Mouse (Mus musculus) G1E (cell line): ENCODE measurements around the gene Mlf2. TPM values are rescaled to one million over a fixed set of nuclear protein-coding genes. Genes with fewer than 3 reads are reported as not detected.

Experiments used
- ATAC-seq: 2 replicates; pipeline ENCODE4 v1.8.0; 2016; ENCODE audit warnings: mild to moderate bottlenecking; ENCODE audit not compliant: insufficient number of reproducible peaks, poor library complexity, low FRiP score, severe bottlenecking; ENCODE audit errors: extremely low read depth
- DNase-seq: peaks from one replicate; pipeline ENCODE4 v3.0.0; 2012; ENCODE audit warnings: low spot score
- H3K27me3 ChIP-seq: 2 replicates; pipeline ENCODE4 v1.6.1; 2012; ENCODE audit warnings: mild to moderate bottlenecking, low read length, inconsistent platforms; ENCODE audit not compliant: insufficient read depth
- H3K36me3 ChIP-seq: replicated peaks from 2 replicates; pipeline ENCODE3; 2012; ENCODE audit warnings: mild to moderate bottlenecking, inconsistent platforms
- H3K4me1 ChIP-seq: 2 replicates; pipeline ENCODE4 v1.6.1; 2012; ENCODE audit warnings: low read depth, low read length, inconsistent platforms, mixed read lengths; ENCODE audit not compliant: insufficient read depth
- H3K4me3 ChIP-seq: 2 replicates; pipeline ENCODE4 v1.5.1; 2012; ENCODE audit warnings: low read depth, mild to moderate bottlenecking, inconsistent platforms, low read length, moderate library complexity, mixed read lengths
- H3K9me3 ChIP-seq: replicated peaks from 2 replicates; pipeline ENCODE4 v1.6.1; 2012; ENCODE audit warnings: inconsistent platforms
- CTCF ChIP-seq: IDR thresholded peaks from 2 replicates; pipeline ENCODE4 v1.5.1; 2012; ENCODE audit warnings: low read depth, low read length, inconsistent platforms, mixed read lengths
- GATA1 ChIP-seq: IDR thresholded peaks from 2 replicates; pipeline ENCODE4 v1.6.1; 2012; ENCODE audit warnings: borderline replicate concordance, low read length, inconsistent platforms, mixed read lengths
- GATA2 ChIP-seq: IDR thresholded peaks from 2 replicates; pipeline ENCODE4 v1.6.1; 2012; ENCODE audit warnings: low read depth, low read length, inconsistent platforms, borderline replicate concordance
- POLR2AphosphoS5 ChIP-seq: IDR thresholded peaks from 2 replicates; pipeline ENCODE4 v1.6.1; 2012; ENCODE audit warnings: low read depth, low read length, inconsistent platforms; ENCODE audit not compliant: insufficient replicate concordance
- TAL1 ChIP-seq: conservative IDR thresholded peaks from 2 replicates; pipeline ENCODE4 v1.6.1; 2012; ENCODE audit warnings: low read depth, low read length, inconsistent platforms, mixed read lengths
- polyA plus RNA-seq: library from polyadenylated mRNA; stranded (reverse); fragments of >175 nt; gene quantifications from 2 replicates; pipeline ENCODE4 v1.2.3, GENCODE M21; 2012
- total RNA-seq, 2 experiments: library from RNA; stranded (forward) in 1 of 2; stranded (reverse) in 1 of 2; fragments of 200-1000 nt in 1 of 2; fragments of >200 nt in 1 of 2; fragmentation: Nextera tagmentation in 1 of 2; gene quantifications; 2 replicates each; pipeline ENCODE4 v1.2.3; 2014 to 2017

Gene Mlf2
- total and polyA plus RNA-seq, 3 experiments, result 86.5 to 269 (median 180) TPM

DNA sequence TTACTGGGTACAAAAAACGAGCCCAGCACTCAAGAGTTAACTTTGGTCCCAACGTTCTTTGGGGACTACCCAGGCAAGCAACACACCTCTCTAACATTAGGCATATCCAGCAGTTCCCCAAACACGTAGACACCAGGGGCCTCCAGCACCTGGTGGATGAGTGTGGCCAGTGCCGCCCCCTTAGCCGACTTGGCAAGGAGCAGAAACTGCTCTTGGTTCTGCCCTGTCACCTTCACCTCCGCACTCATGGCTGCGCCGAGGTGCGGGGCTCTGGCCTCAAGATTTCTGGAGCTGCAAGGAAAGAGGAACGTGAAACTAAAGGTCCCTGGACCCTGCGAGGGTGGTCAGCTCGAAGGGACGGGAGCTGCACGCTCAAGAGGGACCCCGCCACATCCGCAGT, 33.5 kb downstream of the Mlf2 start:
- Histone ChIP-seq H3K27me3 (no peaks in the 10 kb centered on the region), H3K4me1 (peaks cover 54% of the 10 kb centered on the region), H3K9me3 (no peaks in the 10 kb centered on the region; the same call in 1 of the 2 replicates), H3K4me3 (peak overlapping the region; percentile 84), H3K36me3 (peaks cover 63% of the 10 kb centered on the region)
- TF ChIP-seq GATA2 (no peak), POLR2AphosphoS5 (no peak), TAL1 (no peak), GATA1 (no peak), CTCF (no peak)
- no peak for ATAC-seq
- peak; percentile 26 for DNase-seq

DNA sequence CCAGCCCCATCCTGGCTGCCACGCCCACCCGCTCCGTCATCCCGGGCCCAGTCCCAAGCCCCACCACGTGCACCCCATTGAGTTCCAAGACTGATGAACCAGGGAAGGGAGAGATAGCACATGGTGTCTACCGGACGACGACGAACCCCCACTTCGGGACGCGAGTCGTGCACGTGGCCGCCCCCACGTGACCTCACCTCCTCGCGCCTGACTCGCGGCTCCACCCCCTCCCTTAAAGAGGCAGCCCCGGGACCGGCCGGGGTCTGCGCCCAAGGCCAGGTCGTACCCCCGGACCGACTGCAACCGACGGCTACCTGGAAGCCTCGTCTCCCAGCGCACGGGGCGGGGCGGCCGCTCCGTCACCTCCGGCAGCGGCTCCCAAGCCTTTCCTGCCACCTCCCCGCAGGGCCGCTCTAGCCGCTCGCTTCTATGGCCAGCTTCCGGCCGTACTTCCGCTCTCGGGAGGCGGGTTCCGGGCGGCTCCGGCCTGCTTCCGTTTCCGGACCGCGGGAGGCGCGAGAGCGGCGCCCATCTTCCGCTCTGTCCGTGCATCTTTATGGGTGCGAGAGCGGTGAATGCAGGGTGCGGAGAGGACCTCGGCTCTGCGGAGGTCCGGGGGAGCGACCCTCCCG, 34.0 kb downstream of the Mlf2 start, which contains the start of gene Cops7a:
TSS of gene Cops7a (minus strand) at position 451 of the 632 bp plus-strand sequence.
- Histone ChIP-seq H3K4me1 (peaks cover 50% of the 10 kb centered on the region), H3K4me3 (peak within 1 kb of the TSS; percentile 84), H3K36me3 (peaks cover 57% of the 10 kb centered on the region), H3K9me3 (no peaks in the 10 kb centered on the region; the same call in 1 of the 2 replicates), H3K27me3 (no peaks in the 10 kb centered on the region)
- DNase-seq, result peak; percentile 91
- TF ChIP-seq TAL1 (no peak), CTCF (no peak), GATA1 (no peak), GATA2 (no peak), POLR2AphosphoS5 (no peak)
- ATAC-seq, result peak; percentile 82

DNA sequence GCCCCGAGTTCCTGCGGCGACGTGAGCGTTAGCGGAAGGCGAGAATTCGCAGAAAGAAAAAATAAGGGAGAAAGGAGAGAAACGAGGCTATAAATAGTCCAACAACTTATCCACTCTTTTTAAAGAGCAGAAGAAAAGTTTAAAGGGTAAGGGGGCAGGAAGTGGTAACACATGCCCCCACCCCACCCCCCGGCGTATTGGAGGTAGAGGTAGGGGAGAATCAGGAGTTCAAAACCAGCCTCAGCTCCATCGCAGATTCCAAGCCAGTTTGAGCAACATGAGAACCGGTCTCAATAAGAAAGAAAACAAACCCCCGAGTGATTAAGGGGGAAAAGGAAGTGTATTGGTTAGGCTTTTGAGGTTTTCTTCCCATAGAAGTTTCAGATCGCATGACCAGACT, 34.6 kb downstream of the Mlf2 start:
- no peak for TF ChIP-seq TAL1
- no peak for TF ChIP-seq CTCF
- no peak for TF ChIP-seq POLR2AphosphoS5
- TF ChIP-seq GATA2, result no peak
- no peak for TF ChIP-seq GATA1
- H3K4me3 ChIP-seq, result peak overlapping the region; percentile 84
- H3K27me3 ChIP-seq, result no peaks in the 10 kb centered on the region
- DNase-seq (no peak), ATAC-seq (no peak)
- H3K9me3 ChIP-seq, result no peaks in the 10 kb centered on the region; the same call in 1 of the 2 replicates
- H3K36me3 ChIP-seq, result peaks cover 52% of the 10 kb centered on the region
- peaks cover 48% of the 10 kb centered on the region for H3K4me1 ChIP-seq

DNA sequence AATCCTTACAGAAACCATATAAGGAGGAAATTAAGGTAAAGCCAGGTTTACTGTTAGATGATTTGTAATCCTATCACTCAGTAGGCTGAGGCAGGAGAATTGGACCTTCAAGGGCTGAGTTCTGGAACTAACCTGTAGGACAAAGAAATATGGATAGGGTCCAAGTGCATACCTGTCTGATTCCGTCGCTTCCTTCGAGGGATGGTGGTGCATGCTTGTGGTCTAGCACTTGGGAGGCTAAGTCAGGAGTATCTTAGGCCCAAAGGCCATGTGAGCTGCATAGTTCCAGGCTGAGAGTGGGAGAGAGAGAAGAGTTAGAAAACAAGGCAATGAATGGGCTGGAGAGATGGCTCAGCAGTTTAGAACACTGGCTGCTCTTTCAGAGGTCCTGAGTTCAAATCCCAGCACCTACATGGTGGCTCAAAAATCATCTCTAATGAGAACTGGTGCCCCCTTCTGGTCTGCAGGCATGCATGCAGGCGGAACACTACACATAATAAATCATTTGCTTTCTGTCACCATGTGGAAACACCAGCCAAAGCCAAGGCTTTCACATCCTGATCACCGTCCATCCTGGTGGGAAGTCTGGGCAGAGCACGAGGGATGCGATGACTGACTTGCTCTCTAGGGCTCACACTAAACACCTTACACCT, 35.4 kb downstream of the Mlf2 start:
- ATAC-seq (no peak), DNase-seq (no peak)
- no peaks in the 10 kb centered on the region; the same call in 1 of the 2 replicates for H3K27me3 ChIP-seq
- H3K9me3 ChIP-seq, result no peaks in the 10 kb centered on the region; the same call in 1 of the 2 replicates
- peaks cover 41% of the 10 kb centered on the region for H3K4me1 ChIP-seq
- peaks cover 43% of the 10 kb centered on the region for H3K36me3 ChIP-seq
- H3K4me3 ChIP-seq, result peak overlapping the region; percentile 84
- TF ChIP-seq CTCF (peak; percentile 26; the same call in 1 of the 2 replicates), TAL1 (no peak)

DNA sequence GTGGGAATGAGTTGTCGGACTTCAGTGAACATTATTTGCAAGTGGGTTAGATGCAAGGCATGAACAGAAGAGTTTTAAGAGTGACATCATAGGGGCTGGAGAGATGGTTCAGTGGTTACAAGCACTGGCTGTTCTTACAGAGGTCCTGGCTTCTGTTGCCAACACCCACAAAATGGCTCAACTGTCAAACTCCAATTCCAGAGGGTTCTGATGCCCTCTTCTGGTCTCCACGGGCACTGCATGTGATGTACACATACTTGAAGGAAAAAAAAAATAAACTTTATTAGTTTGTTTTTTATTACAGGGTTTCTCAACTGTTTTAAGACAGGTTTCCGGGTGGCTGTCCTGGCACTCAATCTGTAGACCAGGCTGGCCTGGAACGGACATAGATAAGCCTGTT, 36.6 kb downstream of the Mlf2 start:
- peaks cover 32% of the 10 kb centered on the region for H3K36me3 ChIP-seq
- peaks cover 31% of the 10 kb centered on the region for H3K4me1 ChIP-seq
- H3K27me3 ChIP-seq, result no peaks in the 10 kb centered on the region; the same call in 1 of the 2 replicates
- DNase-seq, result no peak
- no peaks in the 10 kb centered on the region; the same call in 1 of the 2 replicates for H3K9me3 ChIP-seq
- ATAC-seq, result no peak
- TF ChIP-seq POLR2AphosphoS5 (no peak), GATA1 (no peak), TAL1 (no peak), CTCF (peak; percentile 46), GATA2 (no peak)
- H3K4me3 ChIP-seq, result no peak overlapping the region

Other genes with a start within 250 kb of the Mlf2 start
Only the 20 nearest of the 28 such genes appear.
- 58.7 and 85.6 TPM in 2 replicates for gene Atn1, start 174.9 kb upstream of the Mlf2 start, total RNA-seq (2014; fragmentation: Nextera tagmentation)
- gene Atn1, start 174.9 kb upstream of the Mlf2 start, total RNA-seq (2017), result 1.9 and 3.0 TPM in 2 replicates
- 55.3 and 58.8 TPM in 2 replicates for gene Atn1, start 174.9 kb upstream of the Mlf2 start, polyA plus RNA-seq
- gene Eno2, start 161.7 kb upstream of the Mlf2 start, total RNA-seq (2014; fragmentation: Nextera tagmentation), result 1.1 and 3.2 TPM in 2 replicates
- gene Eno2, start 161.7 kb upstream of the Mlf2 start, total RNA-seq (2017), result 3.4 and 3.6 TPM in 2 replicates
- gene Eno2, start 161.7 kb upstream of the Mlf2 start, polyA plus RNA-seq, result 0.13 and 0.29 TPM in 2 replicates
- gene Lrrc23, start 151.7 kb upstream of the Mlf2 start, total RNA-seq (2014; fragmentation: Nextera tagmentation), result not detected in 2 replicates
- 0.11 TPM in 1 of 2 replicates, not detected in the other for gene Lrrc23, start 151.7 kb upstream of the Mlf2 start, total RNA-seq (2017)
- not detected in 2 replicates for gene Lrrc23, start 151.7 kb upstream of the Mlf2 start, polyA plus RNA-seq
- 1.9 TPM in 2 replicates for gene Spsb2, start 122.7 kb upstream of the Mlf2 start, total RNA-seq (2014; fragmentation: Nextera tagmentation)
- 6.9 and 9.4 TPM in 2 replicates for gene Spsb2, start 122.7 kb upstream of the Mlf2 start, total RNA-seq (2017)
- gene Spsb2, start 122.7 kb upstream of the Mlf2 start, polyA plus RNA-seq, result 10.1 and 10.9 TPM in 2 replicates
- gene Tpi1, start 117.1 kb upstream of the Mlf2 start, total RNA-seq (2014; fragmentation: Nextera tagmentation), result 601 and 619 TPM in 2 replicates
- 903 and 1,035 TPM in 2 replicates for gene Tpi1, start 117.1 kb upstream of the Mlf2 start, total RNA-seq (2017)
- gene Tpi1, start 117.1 kb upstream of the Mlf2 start, polyA plus RNA-seq, result 520 and 701 TPM in 2 replicates
- gene Usp5, start 101.9 kb upstream of the Mlf2 start, total RNA-seq (2014; fragmentation: Nextera tagmentation), result 34.6 and 45.9 TPM in 2 replicates
- 67.0 and 76.8 TPM in 2 replicates for gene Usp5, start 101.9 kb upstream of the Mlf2 start, total RNA-seq (2017)
- 53.0 and 68.2 TPM in 2 replicates for gene Usp5, start 101.9 kb upstream of the Mlf2 start, polyA plus RNA-seq
- gene Cdca3, start 101.8 kb upstream of the Mlf2 start, total RNA-seq (2014; fragmentation: Nextera tagmentation), result 109 and 112 TPM in 2 replicates
- gene Cdca3, start 101.8 kb upstream of the Mlf2 start, total RNA-seq (2017), result 137 and 150 TPM in 2 replicates
- 50.9 and 67.2 TPM in 2 replicates for gene Cdca3, start 101.8 kb upstream of the Mlf2 start, polyA plus RNA-seq
- 1.1 TPM in 1 of 2 replicates, not detected in the other for gene Gnb3, start 91.1 kb upstream of the Mlf2 start, total RNA-seq (2014; fragmentation: Nextera tagmentation)
- not detected in 2 replicates for gene Gnb3, start 91.1 kb upstream of the Mlf2 start, total RNA-seq (2017)
- not detected in 2 replicates for gene Gnb3, start 91.1 kb upstream of the Mlf2 start, polyA plus RNA-seq
- gene P3h3, start 73.6 kb upstream of the Mlf2 start, total RNA-seq (2014; fragmentation: Nextera tagmentation), result not detected in 2 replicates
- gene P3h3, start 73.6 kb upstream of the Mlf2 start, total RNA-seq (2017), result 0.23 TPM in 1 of 2 replicates, not detected in the other
- gene P3h3, start 73.6 kb upstream of the Mlf2 start, polyA plus RNA-seq, result not detected in 2 replicates
- gene Gpr162, start 67.4 kb upstream of the Mlf2 start, total RNA-seq (2014; fragmentation: Nextera tagmentation), result not detected in 2 replicates
- 0.22 and 0.41 TPM in 2 replicates for gene Gpr162, start 67.4 kb upstream of the Mlf2 start, total RNA-seq (2017)
- gene Gpr162, start 67.4 kb upstream of the Mlf2 start, polyA plus RNA-seq, result not detected in 2 replicates
- not detected in 2 replicates for gene Cd4, start 43.2 kb upstream of the Mlf2 start, total RNA-seq (2014; fragmentation: Nextera tagmentation)
- 0.33 and 1.7 TPM in 2 replicates for gene Cd4, start 43.2 kb upstream of the Mlf2 start, total RNA-seq (2017)
- gene Cd4, start 43.2 kb upstream of the Mlf2 start, polyA plus RNA-seq, result not detected in 2 replicates
- 0.68 TPM in 1 of 2 replicates, not detected in the other for gene Lag3, start 19.7 kb upstream of the Mlf2 start, total RNA-seq (2014; fragmentation: Nextera tagmentation)
- 0.12 TPM in 1 of 2 replicates, not detected in the other for gene Lag3, start 19.7 kb upstream of the Mlf2 start, total RNA-seq (2017)
- gene Lag3, start 19.7 kb upstream of the Mlf2 start, polyA plus RNA-seq, result not detected in 2 replicates
- 5.6 and 6.3 TPM in 2 replicates for gene Ptms, start 11.3 kb upstream of the Mlf2 start, total RNA-seq (2014; fragmentation: Nextera tagmentation)
- 84.9 and 86.4 TPM in 2 replicates for gene Ptms, start 11.3 kb upstream of the Mlf2 start, total RNA-seq (2017)
- gene Ptms, start 11.3 kb upstream of the Mlf2 start, polyA plus RNA-seq, result 34.1 and 43.1 TPM in 2 replicates
- gene Cops7a, start 34.2 kb downstream of the Mlf2 start, total RNA-seq (2014; fragmentation: Nextera tagmentation), result 123 and 194 TPM in 2 replicates
- gene Cops7a, start 34.2 kb downstream of the Mlf2 start, total RNA-seq (2017), result 62.2 and 65.5 TPM in 2 replicates
- 59.2 and 79.0 TPM in 2 replicates for gene Cops7a, start 34.2 kb downstream of the Mlf2 start, polyA plus RNA-seq
- gene Pianp, start 65.3 kb downstream of the Mlf2 start, total RNA-seq (2014; fragmentation: Nextera tagmentation), result not detected in 2 replicates
- gene Pianp, start 65.3 kb downstream of the Mlf2 start, total RNA-seq (2017), result not detected in 2 replicates
- not detected in 2 replicates for gene Pianp, start 65.3 kb downstream of the Mlf2 start, polyA plus RNA-seq
- 71.2 and 79.6 TPM in 2 replicates for gene Zfp384, start 77.8 kb downstream of the Mlf2 start, total RNA-seq (2014; fragmentation: Nextera tagmentation)
- 22.9 and 25.7 TPM in 2 replicates for gene Zfp384, start 77.8 kb downstream of the Mlf2 start, total RNA-seq (2017)
- gene Zfp384, start 77.8 kb downstream of the Mlf2 start, polyA plus RNA-seq, result 51.7 and 52.8 TPM in 2 replicates
- gene Ing4, start 108.4 kb downstream of the Mlf2 start, total RNA-seq (2014; fragmentation: Nextera tagmentation), result 36.2 and 37.5 TPM in 2 replicates
- gene Ing4, start 108.4 kb downstream of the Mlf2 start, total RNA-seq (2017), result 99.6 and 118 TPM in 2 replicates
- 14.3 and 14.6 TPM in 2 replicates for gene Ing4, start 108.4 kb downstream of the Mlf2 start, polyA plus RNA-seq
- 11.8 and 16.1 TPM in 2 replicates for gene Acrbp, start 118.3 kb downstream of the Mlf2 start, total RNA-seq (2014; fragmentation: Nextera tagmentation)
- gene Acrbp, start 118.3 kb downstream of the Mlf2 start, total RNA-seq (2017), result 4.7 and 8.1 TPM in 2 replicates
- 6.4 and 9.4 TPM in 2 replicates for gene Acrbp, start 118.3 kb downstream of the Mlf2 start, polyA plus RNA-seq
- 0.83 and 2.3 TPM in 2 replicates for gene Lpar5, start 136.5 kb downstream of the Mlf2 start, total RNA-seq (2014; fragmentation: Nextera tagmentation)
- gene Lpar5, start 136.5 kb downstream of the Mlf2 start, total RNA-seq (2017), result 2.4 and 2.6 TPM in 2 replicates
- gene Lpar5, start 136.5 kb downstream of the Mlf2 start, polyA plus RNA-seq, result 0.83 and 1.4 TPM in 2 replicates
- gene Chd4, start 164.6 kb downstream of the Mlf2 start, total RNA-seq (2014; fragmentation: Nextera tagmentation), result 235 and 241 TPM in 2 replicates
- gene Chd4, start 164.6 kb downstream of the Mlf2 start, total RNA-seq (2017), result 326 and 362 TPM in 2 replicates
- 188 and 219 TPM in 2 replicates for gene Chd4, start 164.6 kb downstream of the Mlf2 start, polyA plus RNA-seq